Mouse (Mus musculus): ENCODE data around the gene Syce1.

GRCm38 (mm10) chr7:140760647-140761046 is 27.0 kb downstream of the Syce1 start:
- TF ChIP-seq CTCF (IDR thresholded peaks at IDR 0.05; ENCODE audit: low read depth, low read length) (no peak), POLR2A (IDR thresholded peaks at IDR 0.05; ENCODE audit: extremely low read depth, insufficient read depth, low read length) (no peak)
